Mouse (Mus musculus): Measurements from ENCODE around the gene Umod. TPM values are rescaled to one million over a fixed set of nuclear protein-coding genes. Genes with fewer than 3 reads are reported as not detected.

Gene Umod
- total and polyA plus RNA-seq, 3 experiments: not detected

DNA sequence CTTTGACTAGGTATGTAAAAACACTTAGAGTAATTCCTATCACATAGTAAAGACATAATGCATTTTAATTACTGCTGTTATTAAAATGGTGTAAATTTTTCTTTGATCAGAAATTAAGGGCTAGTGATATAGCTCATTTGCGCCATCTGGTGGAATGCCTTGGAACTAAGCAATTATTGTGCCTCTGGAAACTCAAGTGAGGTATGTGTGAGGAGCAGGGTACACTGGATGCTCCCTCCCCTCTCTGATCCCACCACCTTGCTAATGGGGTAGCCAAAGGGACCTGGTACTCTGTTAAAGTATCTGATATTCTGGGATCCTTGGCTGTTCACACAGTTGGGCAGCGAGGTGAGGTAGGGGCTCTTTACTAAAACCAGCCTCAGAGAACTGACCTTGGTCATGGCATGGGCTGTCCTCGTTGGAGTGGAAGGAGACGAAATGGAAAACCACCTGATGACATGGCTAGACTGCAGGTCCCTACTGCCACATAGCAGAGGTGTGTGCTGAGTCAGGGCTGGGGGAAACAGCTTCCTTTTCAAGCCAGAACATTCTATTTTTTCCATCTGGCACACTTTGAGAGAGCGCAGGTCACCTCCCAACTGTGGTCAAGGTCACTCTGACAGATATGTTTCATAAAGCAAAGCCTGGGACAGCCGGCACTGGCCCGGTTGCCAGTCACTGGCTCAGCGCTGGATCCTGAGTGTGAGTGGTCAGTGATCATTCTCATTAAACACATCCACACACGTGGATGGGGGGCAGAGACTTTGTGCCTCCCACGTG, 36.6 kb upstream of the Umod start:
- TF ChIP-seq NELFE (IDR thresholded peaks at IDR 0.05; ENCODE audit: low read depth, low read length) (0 out of 2 replicates have a peak, but pooled peaks have one; percentile 10), KAT2A (IDR thresholded peaks at IDR 0.05; ENCODE audit: insufficient replicate concordance, low read length) (no peak), ELF1 (IDR thresholded peaks at IDR 0.05; ENCODE audit: low read depth, low read length) (no peak), E2F4 (IDR thresholded peaks at IDR 0.05; ENCODE audit: insufficient replicate concordance, low read depth, low read length) (no peak), NRF1 (IDR thresholded peaks at IDR 0.05; ENCODE audit: low read depth, low read length) (no peak), MAZ (IDR thresholded peaks at IDR 0.05; ENCODE audit: low read depth, low read length) (no peak), ZNF384 (IDR thresholded peaks at IDR 0.05; ENCODE audit: low read depth, low read length) (no peak), BHLHE40 (IDR thresholded peaks at IDR 0.05; ENCODE audit: low read depth, low read length) (no peak), MAX (IDR thresholded peaks at IDR 0.05; ENCODE audit: low read length) (no peak), RAD21 (IDR thresholded peaks at IDR 0.05; ENCODE audit: low read depth, low read length) (peak; percentile 60), GABPA (IDR thresholded peaks at IDR 0.05; ENCODE audit: insufficient replicate concordance, low read depth, low read length) (no peak), UBTF (IDR thresholded peaks at IDR 0.05; ENCODE audit: low read depth, low read length) (no peak), SMC3 (IDR thresholded peaks at IDR 0.05; ENCODE audit: low read depth, low read length) (peak; percentile 60), POLR2A (IDR thresholded peaks at IDR 0.05; ENCODE audit: low read depth, low read length) (no peak), JUND (conservative IDR thresholded peaks at IDR 0.05; ENCODE audit: low read depth, low read length) (no peak), IRF4 (IDR thresholded peaks at IDR 0.05; ENCODE audit: low read depth, low read length) (no peak), CTCF (conservative IDR thresholded peaks at IDR 0.05 in 1 of 2, IDR thresholded peaks at IDR 0.05 in 1 of 2; ENCODE audit: low read depth in 2 of 2, low read length in 2 of 2) (peak; percentile 63 to 75)
- no peak overlapping the region for H3K27ac ChIP-seq (ENCODE audit: insufficient read depth, low read depth)
- no peak overlapping the region for H3K4me3 ChIP-seq (replicated peaks in 1 of 3; ENCODE audit: low read depth in 2 of 3, low read length in 2 of 3, poor library complexity in 1 of 3)
- peak; percentile 43 for DNase-seq (ENCODE audit: extremely low read depth)
- no peaks in the 10 kb centered on the region for H3K9me3 ChIP-seq (replicated peaks; ENCODE audit: low read length)
- H3K9ac ChIP-seq (ENCODE audit: insufficient read depth, low read depth): no peak overlapping the region
- no peaks in the 10 kb centered on the region for H3K4me1 ChIP-seq (ENCODE audit: control insufficient read depth in 1 of 2, insufficient read depth in 2 of 2)
- no peaks in the 10 kb centered on the region for H3K79me2 ChIP-seq (replicated peaks; ENCODE audit: control insufficient read depth, extremely low read depth, insufficient read depth, poor library complexity, severe bottlenecking)
- no peaks in the 10 kb centered on the region for H3K36me3 ChIP-seq (replicated peaks in 1 of 2; ENCODE audit: control insufficient read depth in 1 of 2, insufficient read depth in 1 of 2, low read length in 1 of 2)
- dilution Hi-C loops (cut with MboI; ENCODE audit: extremely low pct_ligation_motif_present, extremely low pct_unique_long_range_greater_than_20kb, low sequenced_read_pairs) (no loop called here), in situ Hi-C loops (cut with MboI; ENCODE audit: low pct_ligation_motif_present, low pct_unique_long_range_greater_than_20kb, low sequenced_read_pairs) (loop anchor here (10.0 kb wide), 1 partner anchor 501 kb away; no protein-coding TSS in a partner anchor)
- no peak overlapping the region for H3K4me2 ChIP-seq (ENCODE audit: insufficient read depth, low read depth, poor library complexity, severe bottlenecking)
- H3K27me3 ChIP-seq (replicated peaks): peaks cover 38% of the 10 kb centered on the region

DNA sequence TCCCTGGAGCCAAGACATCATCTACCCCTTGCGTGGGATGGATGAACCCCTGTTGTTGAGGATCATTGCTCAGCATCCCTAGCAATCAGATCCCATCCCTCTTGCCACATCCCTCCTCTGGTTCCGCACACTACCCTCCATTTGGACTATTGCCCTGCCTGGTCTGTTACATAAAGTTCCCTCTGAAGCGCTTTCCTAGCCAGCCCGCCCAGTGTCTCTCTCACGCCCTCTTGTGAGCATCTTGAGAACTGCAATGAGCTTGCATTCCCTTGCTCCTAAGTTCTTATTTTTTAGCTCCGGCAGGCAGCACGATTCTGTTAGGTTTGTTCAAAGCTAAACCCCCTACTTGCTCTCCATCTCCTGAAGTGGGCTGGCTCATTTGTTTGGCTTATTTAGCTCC, 34.0 kb upstream of the Umod start:
- Histone ChIP-seq H3K9me3 (replicated peaks; ENCODE audit: low read length) (no peaks in the 10 kb centered on the region), H3K4me3 (replicated peaks in 1 of 3; ENCODE audit: low read depth in 2 of 3, low read length in 2 of 3, poor library complexity in 1 of 3) (no peak overlapping the region), H3K79me2 (replicated peaks; ENCODE audit: control insufficient read depth, extremely low read depth, insufficient read depth, poor library complexity, severe bottlenecking) (no peaks in the 10 kb centered on the region), H3K4me2 (ENCODE audit: insufficient read depth, low read depth, poor library complexity, severe bottlenecking) (no peak overlapping the region), H3K4me1 (ENCODE audit: control insufficient read depth in 1 of 2, insufficient read depth in 2 of 2) (no peaks in the 10 kb centered on the region), H3K27ac (ENCODE audit: insufficient read depth, low read depth) (no peak overlapping the region), H3K36me3 (replicated peaks in 1 of 2; ENCODE audit: control insufficient read depth in 1 of 2, insufficient read depth in 1 of 2, low read length in 1 of 2) (no peaks in the 10 kb centered on the region), H3K9ac (ENCODE audit: insufficient read depth, low read depth) (no peak overlapping the region), H3K27me3 (replicated peaks) (peaks cover 31% of the 10 kb centered on the region)
- dilution Hi-C loops (cut with MboI; ENCODE audit: extremely low pct_ligation_motif_present, extremely low pct_unique_long_range_greater_than_20kb, low sequenced_read_pairs): no loop called here
- in situ Hi-C loops (cut with MboI; ENCODE audit: low pct_ligation_motif_present, low pct_unique_long_range_greater_than_20kb, low sequenced_read_pairs): loop anchor here (10.0 kb wide), 1 partner anchor 498 kb away; no protein-coding TSS in a partner anchor
- DNase-seq (ENCODE audit: extremely low read depth): peak; percentile 50
- TF ChIP-seq SMC3 (IDR thresholded peaks at IDR 0.05; ENCODE audit: low read depth, low read length) (peak; percentile 58), RAD21 (IDR thresholded peaks at IDR 0.05; ENCODE audit: low read depth, low read length) (peak; percentile 59), CTCF (conservative IDR thresholded peaks at IDR 0.05 in 1 of 2, IDR thresholded peaks at IDR 0.05 in 1 of 2; ENCODE audit: low read depth in 2 of 2, low read length in 2 of 2) (peak; percentile 65 to 73), USF2 (conservative IDR thresholded peaks at IDR 0.05; ENCODE audit: low read depth, low read length) (no peak), JUN (IDR thresholded peaks at IDR 0.05; ENCODE audit: insufficient read depth, low read depth, low read length) (no peak)
